10 mouse cellular contexts compared by ENCODE assay signal in genomic region chr6:101532436-101532835, GRCm38 (mm10).
A peak's percentile ranks its signal among the peaks of the same experiment; 100 is the strongest.
DNase-seq lines count a peak whose midpoint lies in the region; ATAC-seq and TF ChIP-seq lines count a peak whose summit lies in the region.
"Had no signal": no experiment of that assay in that cellular context is flagged by ENCODE, and none has a peak within 500 bp of the region (broad histone marks: within the 10 kb centered on the region; RNA-seq: fewer than 3 reads in every experiment).

No protein-coding gene starts in this region.

- peaks cover 17% of the 10 kb centered on the region for H3K4me1 ChIP-seq in limb, embryonic 13.5 days
- peaks cover 21% of the 10 kb centered on the region for H3K4me1 ChIP-seq in limb, embryonic 10.5 days
- H3K4me1 ChIP-seq in heart, embryonic 15.5 days (replicated peaks) = peaks cover 5% of the 10 kb centered on the region

- no peaks in the 10 kb centered on the region for H3K9me3 ChIP-seq in limb, embryonic 13.5 days
- no peaks in the 10 kb centered on the region for H3K9me3 ChIP-seq in limb, embryonic 10.5 days (replicated peaks)
- H3K9me3 ChIP-seq in heart, embryonic 15.5 days (replicated peaks) = no peaks in the 10 kb centered on the region

- H3K4me3 ChIP-seq in limb, embryonic 13.5 days = no peak overlapping the region
- no peak overlapping the region for H3K4me3 ChIP-seq in limb, embryonic 10.5 days
- peak overlapping the region; percentile 27 for H3K4me3 ChIP-seq in heart, embryonic 15.5 days
- H3K4me3 ChIP-seq in myocyte = peak overlapping the region; percentile 4

- no peak overlapping the region for H3K27ac ChIP-seq in limb, embryonic 13.5 days
- no peak overlapping the region for H3K27ac ChIP-seq in limb, embryonic 10.5 days
- H3K27ac ChIP-seq in heart, embryonic 15.5 days = peak overlapping the region; percentile 64; the same call in 1 of the 2 replicates

- 56% methylated on average over 7 of the region's 7 CpGs for WGBS in limb, embryonic 13.5 days
- WGBS in limb, embryonic 10.5 days = 55% methylated on average over 7 of the region's 7 CpGs
- WGBS in heart, embryonic 15.5 days = 20% methylated on average over 7 of the region's 7 CpGs

- no peak for TF ChIP-seq POLR2A in brain, embryonic 14.5 days (IDR thresholded peaks at IDR 0.05; ENCODE audit: borderline replicate concordance, extremely low read depth, insufficient read depth, insufficient read length, poor library complexity, severe bottlenecking)
- no peak for TF ChIP-seq POLR2A in myocyte (IDR thresholded peaks at IDR 0.05; ENCODE audit: insufficient read length, low read depth)

- 0 out of 2 replicates have a peak, but pooled peaks cover 11% of the 10 kb centered on the region for H3K27me3 ChIP-seq in limb, embryonic 13.5 days
- no peaks in the 10 kb centered on the region for H3K27me3 ChIP-seq in limb, embryonic 10.5 days (ENCODE audit: low read depth, poor library complexity, severe bottlenecking)
- H3K27me3 ChIP-seq in heart, embryonic 15.5 days = no peaks in the 10 kb centered on the region
- H3K27me3 ChIP-seq in myocyte (ENCODE audit: control insufficient read depth, insufficient read depth, insufficient read length) = no peaks in the 10 kb centered on the region

- H3K4me2 ChIP-seq in limb, embryonic 13.5 days (replicated peaks) = peak overlapping the region; percentile 23; the same call in 1 of the 2 replicates
- H3K4me2 ChIP-seq in heart, embryonic 15.5 days = peak overlapping the region; percentile 48
- H3K4me2 ChIP-seq in myocyte (ENCODE audit: low read depth) = peak overlapping the region; percentile 82

- DNase-seq in limb, embryonic 10.5 days (ENCODE audit: low spot score) = no peak
- DNase-seq in brain, embryonic 14.5 days (ENCODE audit: low read depth) = peak; percentile 19
- no peak for DNase-seq in left cerebral cortex, adult 9 months (ENCODE audit: low spot score in 2 of 2)
- DNase-seq in frontal cortex, postnatal 14 days (ENCODE audit: low spot score in 2 of 2) = no peak
- DNase-seq: kidney, adult 11 months had no signal

- no peaks in the 10 kb centered on the region for H3K36me3 ChIP-seq in limb, embryonic 13.5 days
- no peaks in the 10 kb centered on the region for H3K36me3 ChIP-seq in limb, embryonic 10.5 days
- H3K36me3 ChIP-seq in heart, embryonic 15.5 days = no peaks in the 10 kb centered on the region
- no peaks in the 10 kb centered on the region for H3K36me3 ChIP-seq in myocyte (ENCODE audit: control insufficient read depth, insufficient read depth)

- H3ac ChIP-seq in myocyte (ENCODE audit: control insufficient read depth, insufficient read length) = no peak overlapping the region

- TF ChIP-seq CTCF in brain, embryonic 14.5 days (IDR thresholded peaks at IDR 0.05; ENCODE audit: borderline replicate concordance, extremely low read depth, insufficient read depth, insufficient read length) = no peak

- 0 out of 2 replicates have a peak overlapping the region, but pooled peaks have one; percentile 21 for H3K9ac ChIP-seq in limb, embryonic 13.5 days
- H3K9ac ChIP-seq in heart, embryonic 15.5 days = no peak overlapping the region

- ATAC-seq in limb, embryonic 13.5 days (ENCODE audit: low FRiP score, low read depth) = no peak
- ATAC-seq in heart, embryonic 15.5 days (replicated peaks; ENCODE audit: insufficient number of reproducible peaks, insufficient read depth, low FRiP score, low read depth) = peak; percentile 64; the same call in 1 of the 2 replicates
- ATAC-seq in erythroblast, adult 5-6 weeks (replicated peaks; ENCODE audit: low FRiP score, poor library complexity, severe bottlenecking) = no peak
- ATAC-seq: Patski had no signal

- no peaks in the 10 kb centered on the region for H3K79me2 ChIP-seq in myocyte (ENCODE audit: control insufficient read depth, insufficient read depth)

TF ChIP-seq in myocyte, 11 proteins besides CTCF, POLR2A, EP300 and RAD21:
- TF ChIP-seq MAX (IDR thresholded peaks at IDR 0.05; ENCODE audit: low read depth) = no peak
- TF ChIP-seq E2F4 (IDR thresholded peaks at IDR 0.05; ENCODE audit: insufficient read depth) = no peak
- no peak for TF ChIP-seq CEBPB (IDR thresholded peaks at IDR 0.05; ENCODE audit: insufficient read depth, poor library complexity, severe bottlenecking)
- TF ChIP-seq POLR2AphosphoS2 (IDR thresholded peaks at IDR 0.05; ENCODE audit: insufficient read length, low read depth) = no peak
- TF ChIP-seq REST (IDR thresholded peaks at IDR 0.05; ENCODE audit: insufficient read depth, insufficient read length) = no peak
- no peak for TF ChIP-seq TCF3 (IDR thresholded peaks at IDR 0.05; ENCODE audit: insufficient read length, low read depth)
- no peak for TF ChIP-seq MYOD1 (IDR thresholded peaks at IDR 0.05; ENCODE audit: control insufficient read depth in 1 of 3, insufficient read length in 2 of 3, low read depth in 2 of 3)
- TF ChIP-seq TCF12 (IDR thresholded peaks at IDR 0.05; ENCODE audit: insufficient read depth, poor library complexity, severe bottlenecking) = no peak
- no peak for TF ChIP-seq MYOG (IDR thresholded peaks at IDR 0.05; ENCODE audit: control insufficient read depth in 1 of 3, insufficient read depth in 1 of 3, insufficient read length in 2 of 3, low read depth in 2 of 3)
- no peak for TF ChIP-seq USF1 (IDR thresholded peaks at IDR 0.05; ENCODE audit: low read depth)
- TF ChIP-seq SRF (IDR thresholded peaks at IDR 0.05; ENCODE audit: control insufficient read depth, insufficient read length, low read depth) = no peak

Comparison
In these comparisons a context has a peak if more than half of its experiments do, and no peak if none do; other contexts are left out.
1. H3K4me2 ChIP-seq: peak in every context shown above with its lines; median percentile 82 in myocyte; 48 in heart, embryonic 15.5 days; 23 in limb, embryonic 13.5 days.
2. H3K4me3 ChIP-seq: peak in heart, embryonic 15.5 days (single experiment) and myocyte (single experiment); none in limb, embryonic 13.5 days (single experiment) and limb, embryonic 10.5 days (single experiment).